In the genomic region with DNA sequence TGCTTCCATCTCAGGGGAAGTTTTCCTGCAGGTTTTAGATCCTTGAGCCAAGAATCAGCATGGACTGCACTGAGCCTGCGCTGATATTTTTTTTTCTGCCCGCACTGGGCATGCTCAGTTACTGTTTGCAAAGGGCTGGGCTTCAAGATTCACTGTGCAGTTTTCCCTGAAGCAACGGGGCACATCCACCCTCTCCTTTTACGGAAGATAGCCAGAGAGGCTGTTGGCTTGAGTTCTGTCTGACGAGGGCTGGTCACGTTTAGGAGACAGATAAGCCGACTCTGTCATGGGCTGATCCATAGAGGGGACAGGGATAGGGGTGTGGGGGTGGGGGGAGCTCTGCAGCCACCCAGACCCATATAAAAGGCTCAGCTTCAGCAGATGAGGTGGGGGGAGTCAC, we compare ENCODE assay signal across 8 mouse cellular contexts. TPM values are rescaled to one million over a fixed set of nuclear protein-coding genes. Genes with fewer than 3 reads are reported as not detected.
DNase-seq lines count a peak whose midpoint lies in the region; ATAC-seq and TF ChIP-seq lines count a peak whose summit lies in the region.

No protein-coding gene starts in this region.

- peak overlapping the region; percentile 39 for H3K4me2 ChIP-seq in midbrain, postnatal 0 days (ENCODE audit: low read depth, low read length, poor library complexity, severe bottlenecking)

- peaks cover 38% of the 10 kb centered on the region for H3K36me3 ChIP-seq in G1E (replicated peaks)
- H3K36me3 ChIP-seq in midbrain, postnatal 0 days (ENCODE audit: insufficient read depth, low read length), result no peaks in the 10 kb centered on the region

- H3K4me1 ChIP-seq in G1E (ENCODE audit: insufficient read depth, low read depth, low read length), result peaks cover 74% of the 10 kb centered on the region
- H3K4me1 ChIP-seq in midbrain, postnatal 0 days (ENCODE audit: insufficient read depth, low read length), result no peaks in the 10 kb centered on the region; the same call in 1 of the 2 replicates

- 0 out of 2 replicates have a peak, but pooled peaks cover 2% of the 10 kb centered on the region for H3K9me3 ChIP-seq in G1E (replicated peaks)
- H3K9me3 ChIP-seq in midbrain, postnatal 0 days (ENCODE audit: low read length), result no peaks in the 10 kb centered on the region

- intact Hi-C loops in heart, postnatal 25 days (cut with DNase I), result no loop called here
- intact Hi-C loops in left cerebral cortex, postnatal 10 days (cut with DNase I), result no loop called here

- ATAC-seq in cerebellum, adult (ENCODE audit: insufficient number of reproducible peaks, low FRiP score, low TSS enrichment), result peak; percentile 72
- peak; percentile 30; the same call in 1 of the 2 replicates for ATAC-seq in G1E (ENCODE audit: extremely low read depth, insufficient number of reproducible peaks, low FRiP score, poor library complexity, severe bottlenecking)
- peak; percentile 51; the same call in 1 of the 2 replicates for ATAC-seq in midbrain, postnatal 0 days (ENCODE audit: low FRiP score)

- no peak for DNase-seq in cerebellum, postnatal 4 days (ENCODE audit: low spot score in 2 of 2)
- no peak for DNase-seq in G1E (ENCODE audit: low spot score)
- DNase-seq in cerebellum, postnatal 36 days, result peak; percentile 74
- peak; percentile 40 for DNase-seq in heart, postnatal 25 days (ENCODE audit: low spot score)
- peak; percentile 38 to 83 for DNase-seq in left cerebral cortex, postnatal 10 days (ENCODE audit: extremely low spot score in 1 of 2, low spot score in 2 of 2)
- peak; percentile 67 for DNase-seq in midbrain, postnatal 0 days (ENCODE audit: low spot score)
- DNase-seq in B cell, adult 2 months, result no peak

- no peaks in the 10 kb centered on the region for H3K27me3 ChIP-seq in G1E (ENCODE audit: insufficient read depth, low read length)
- no peaks in the 10 kb centered on the region for H3K27me3 ChIP-seq in midbrain, postnatal 0 days (ENCODE audit: insufficient read depth, low read length)

- H3K4me3 ChIP-seq in G1E (ENCODE audit: low read depth, low read length), result peak overlapping the region; percentile 49; the same call in 1 of the 2 replicates
- H3K4me3 ChIP-seq in midbrain, postnatal 0 days (ENCODE audit: low read depth, low read length), result no peak overlapping the region

- H3K9ac ChIP-seq in midbrain, postnatal 0 days (replicated peaks; ENCODE audit: low read length, poor library complexity, severe bottlenecking), result 0 out of 2 replicates have a peak overlapping the region, but pooled peaks have one; percentile 36

- H3K27ac ChIP-seq in midbrain, postnatal 0 days (ENCODE audit: low read depth, low read length), result no peak overlapping the region

- no peak for TF ChIP-seq CTCF in G1E (IDR thresholded peaks at IDR 0.05; ENCODE audit: low read depth, low read length)
- no peak for TF ChIP-seq CTCF in midbrain, postnatal 0 days (IDR thresholded peaks at IDR 0.05)

- WGBS in midbrain, postnatal 0 days, result 49% methylated on average over 7 of the region's 7 CpGs

RNA-seq across cellular contexts. Expression of a gene that starts 47.2 kb away (rescaled TPM):
- 116 and 119 TPM in 2 replicates for total RNA-seq in G1E (2014; fragmentation: Nextera tagmentation)
- 205 and 245 TPM in 2 replicates for total RNA-seq in G1E (2017)
- 444 and 447 TPM in 2 replicates for polyA plus RNA-seq in G1E (2012)
- total RNA-seq in heart, postnatal 25 days (2021), result 100 to 1,000 TPM; 123 to 142 TPM
- total RNA-seq in left cerebral cortex, postnatal 10 days (2021), result 100 to 1,000 TPM; 309 to 314 TPM
- total RNA-seq in midbrain, postnatal 0 days (2014; rRNA removed), result 103 and 119 TPM in 2 replicates
- polyA plus RNA-seq in midbrain, postnatal 0 days (2015; fragmentation: Nextera tagmentation; extraction: Ambion mirVana), result 157 and 163 TPM in 2 replicates

Comparison
In these comparisons a context has a peak if more than half of its experiments do, and no peak if none do; other contexts are left out.
1. DNase-seq: peak in cerebellum, postnatal 36 days (2 of 2), heart, postnatal 25 days (single experiment), left cerebral cortex, postnatal 10 days (2 of 2) and midbrain, postnatal 0 days (single experiment); none in cerebellum, postnatal 4 days (0 of 2), G1E (single experiment) and B cell, adult 2 months (0 of 2).
2. Peak in every context shown above with its lines, with median percentiles within 50 percentile points of each other: ATAC-seq.